Mouse (Mus musculus) bone marrow, adult 2 months (tissue): ENCODE measurements around the gene 4930452B06Rik.

ENCODE experiments used
- CTCF ChIP-seq: fragments of 200-500 bp; IDR thresholded peaks from 2 replicates; pipeline ENCODE4 v1.5.1; 2011; ENCODE audit warnings: low read length, control low read depth; ENCODE audit not compliant: control insufficient read depth, insufficient read depth
- POLR2A ChIP-seq: fragments of 200-500 bp; IDR thresholded peaks from 2 replicates; pipeline ENCODE4 v1.6.1; 2011; ENCODE audit warnings: low read depth, mild to moderate bottlenecking, control low read depth, low read length, borderline replicate concordance; ENCODE audit not compliant: control insufficient read depth

DNA sequence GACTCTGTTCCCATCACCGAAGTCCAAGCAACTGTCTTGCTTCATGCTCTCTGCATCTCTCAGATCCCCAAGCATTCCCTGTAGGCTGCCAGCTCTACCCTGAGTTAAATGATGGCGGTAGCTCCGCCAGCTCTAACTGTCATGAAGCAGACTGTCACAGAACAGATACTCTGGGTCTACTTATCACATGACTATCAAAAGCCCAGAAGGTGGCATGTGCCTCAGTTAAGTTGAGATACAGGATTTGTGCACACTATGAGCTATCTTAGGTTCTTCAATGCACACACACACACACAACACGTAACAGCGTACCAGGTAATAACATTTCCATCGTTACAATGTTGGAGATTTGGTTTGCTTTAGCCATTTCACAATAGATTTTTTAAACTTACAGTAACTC is 215.7 kb downstream of the 4930452B06Rik start:
- TF ChIP-seq POLR2A (no peak), CTCF (no peak)
